Mouse (Mus musculus): ENCODE results near the gene Fnbp1. TPM values are rescaled to one million over a fixed set of nuclear protein-coding genes. Genes with fewer than 3 reads are reported as not detected.

Fnbp1 gene
- polyA plus RNA-seq, 1 experiment from 2014 or later, result 18.7 TPM

DNA sequence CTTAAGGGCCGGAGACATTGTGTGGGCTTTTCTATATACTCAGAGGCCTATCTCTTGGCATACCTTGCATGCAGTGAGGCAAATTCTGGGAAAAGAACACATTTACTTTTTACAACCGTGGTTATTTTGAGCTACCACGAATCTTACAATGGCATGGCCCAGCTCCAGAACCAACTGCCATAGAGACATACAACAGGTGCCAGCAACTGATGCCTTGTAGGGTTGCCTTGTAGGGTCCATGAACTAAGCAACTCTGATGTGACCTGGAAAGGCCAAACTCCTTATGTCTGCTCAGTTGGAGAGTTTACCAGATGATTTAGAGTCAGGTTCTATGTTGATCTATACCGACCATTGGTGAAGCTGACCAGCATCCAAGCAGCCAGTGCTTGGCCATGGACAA lies 147.0 kb downstream of the Fnbp1 start:
- ATAC-seq (ENCODE audit: extremely low read depth, insufficient number of reproducible peaks, low FRiP score, low TSS enrichment), result no peak
- Histone ChIP-seq H3K27ac (replicated peaks) (peak overlapping the region; percentile 87), H3K27me3 (replicated peaks) (no peaks in the 10 kb centered on the region), H3K4me3 (no peak overlapping the region), H3K9ac (no peak overlapping the region), H3K4me2 (0 out of 2 replicates have a peak overlapping the region, but pooled peaks have one; percentile 71), H3K4me1 (peaks cover 29% of the 10 kb centered on the region), H3K36me3 (peaks cover 16% of the 10 kb centered on the region), H3K9me3 (no peaks in the 10 kb centered on the region)
- 93% methylated on average over 4 of the region's 4 CpGs for WGBS

DNA sequence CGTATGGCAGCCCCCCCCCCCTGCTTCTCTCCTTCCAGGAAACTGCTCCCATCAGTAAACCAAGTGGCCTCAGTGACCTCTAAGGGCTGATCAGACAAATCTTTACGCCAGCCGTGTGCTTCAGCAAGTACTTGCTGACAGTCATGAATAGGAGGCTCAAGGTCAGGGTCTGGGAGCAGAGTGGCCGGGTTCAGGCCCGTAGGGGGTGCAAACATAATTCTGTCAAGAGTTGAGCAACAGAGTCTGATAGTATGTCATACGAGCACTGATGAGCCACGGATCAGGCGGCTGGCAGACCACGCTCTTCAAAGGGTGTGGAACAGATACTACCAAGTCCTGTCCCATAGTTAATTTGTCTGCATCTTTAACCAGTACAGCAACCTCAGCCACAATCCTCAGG lies 151.6 kb downstream of the Fnbp1 start:
- H3K27ac ChIP-seq (replicated peaks), result no peak overlapping the region
- no peak overlapping the region for H3K9ac ChIP-seq
- H3K4me3 ChIP-seq, result no peak overlapping the region
- WGBS, result 68% methylated on average over 9 of the region's 9 CpGs
- no peaks in the 10 kb centered on the region for H3K27me3 ChIP-seq (replicated peaks)
- no peak for ATAC-seq (ENCODE audit: extremely low read depth, insufficient number of reproducible peaks, low FRiP score, low TSS enrichment)
- H3K9me3 ChIP-seq, result no peaks in the 10 kb centered on the region
- peaks cover 24% of the 10 kb centered on the region for H3K4me1 ChIP-seq
- no peak overlapping the region for H3K4me2 ChIP-seq
- peaks cover 6% of the 10 kb centered on the region; the same call in 1 of the 2 replicates for H3K36me3 ChIP-seq

DNA sequence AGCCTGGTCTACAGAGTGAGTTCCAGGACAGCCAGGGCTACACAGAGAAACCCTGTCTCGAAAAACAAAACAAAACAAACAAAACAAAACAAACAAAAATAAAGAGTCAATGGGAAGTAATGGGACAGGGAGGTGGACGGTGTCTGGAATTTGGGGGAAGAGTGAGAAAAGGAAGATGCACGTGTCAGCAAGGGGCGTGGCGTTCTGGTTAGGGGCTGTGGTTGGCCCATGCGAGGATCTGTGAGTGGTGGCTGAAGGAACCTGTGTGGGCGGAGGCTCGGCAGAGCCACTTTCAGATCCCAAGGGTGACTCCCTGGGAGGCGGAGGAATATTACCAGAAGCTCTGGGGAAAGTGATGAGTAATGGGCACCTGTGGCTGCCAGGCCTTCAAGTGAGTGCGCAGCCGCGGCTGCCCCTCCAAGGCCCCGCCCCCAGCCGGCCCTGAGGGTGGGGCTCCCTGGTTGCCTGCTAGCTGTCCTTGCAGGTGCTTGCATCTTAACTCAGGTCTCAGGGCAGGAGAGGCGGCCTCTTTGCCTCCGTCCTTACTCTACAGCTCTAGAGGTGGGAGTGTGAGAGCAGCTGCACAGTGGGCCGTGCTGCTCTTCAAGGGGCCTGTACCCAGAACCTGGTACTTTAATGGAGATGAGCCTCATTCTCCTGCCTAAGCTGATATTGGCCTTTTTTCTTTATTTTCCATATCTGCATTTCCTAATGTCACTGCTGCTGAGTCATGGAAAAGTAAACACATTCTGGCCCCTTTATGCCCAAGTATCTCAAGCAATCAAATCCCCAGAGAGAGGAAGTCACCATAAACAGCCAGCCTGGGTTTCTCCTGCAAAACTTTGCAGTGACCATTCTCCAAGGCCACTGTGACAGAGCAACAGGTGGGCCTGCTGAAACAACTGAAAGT lies 156.4 kb downstream of the Fnbp1 start:
- no peaks in the 10 kb centered on the region for H3K27me3 ChIP-seq (replicated peaks)
- H3K9ac ChIP-seq, result peak overlapping the region; percentile 24; the same call in 1 of the 2 replicates
- H3K36me3 ChIP-seq, result peaks cover 6% of the 10 kb centered on the region; the same call in 1 of the 2 replicates
- H3K4me3 ChIP-seq, result peak overlapping the region; percentile 16; the same call in 1 of the 2 replicates
- no peaks in the 10 kb centered on the region for H3K9me3 ChIP-seq
- peaks cover 45% of the 10 kb centered on the region for H3K4me1 ChIP-seq
- peak; percentile 14 for ATAC-seq (ENCODE audit: extremely low read depth, insufficient number of reproducible peaks, low FRiP score, low TSS enrichment)
- H3K27ac ChIP-seq (replicated peaks), result 0 out of 2 replicates have a peak overlapping the region, but pooled peaks have one; percentile 12
- 25% methylated on average over 17 of the region's 17 CpGs for WGBS
- H3K4me2 ChIP-seq, result peak overlapping the region; percentile 46

DNA sequence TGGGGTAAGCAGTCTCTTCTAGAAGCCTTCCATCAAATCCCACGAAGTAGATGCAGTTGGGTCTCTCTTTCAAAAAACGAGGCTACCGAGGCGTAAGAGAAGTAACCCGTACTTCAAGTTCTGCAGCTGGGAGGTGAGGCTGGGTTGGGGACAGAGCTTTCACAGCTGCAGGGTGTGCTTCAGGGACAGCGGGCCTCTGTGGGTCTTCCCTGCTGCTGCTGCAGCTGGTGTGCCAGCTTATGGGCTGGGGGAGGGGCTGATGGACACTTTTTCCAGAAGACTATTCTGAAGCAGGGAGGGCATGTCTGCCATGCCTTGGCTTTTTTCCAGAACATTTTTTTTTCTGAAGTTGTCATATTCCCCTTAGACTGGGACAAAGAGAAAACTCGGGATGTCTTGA lies 158.8 kb downstream of the Fnbp1 start:
- H3K27me3 ChIP-seq (replicated peaks), result no peaks in the 10 kb centered on the region
- peaks cover 45% of the 10 kb centered on the region for H3K4me1 ChIP-seq
- H3K9me3 ChIP-seq, result no peaks in the 10 kb centered on the region
- H3K36me3 ChIP-seq, result peaks cover 23% of the 10 kb centered on the region
- 46% methylated on average over 7 of the region's 7 CpGs for WGBS
- ATAC-seq (ENCODE audit: extremely low read depth, insufficient number of reproducible peaks, low FRiP score, low TSS enrichment), result no peak
- H3K4me2 ChIP-seq, result peak overlapping the region; percentile 88
- H3K9ac ChIP-seq, result peak overlapping the region; percentile 88
- H3K27ac ChIP-seq (replicated peaks), result peak overlapping the region; percentile 73; the same call in 1 of the 2 replicates
- peak overlapping the region; percentile 84 for H3K4me3 ChIP-seq

GRCm38 (mm10) chr2:30981790-30982513 lies 159.9 kb downstream of the Fnbp1 start, which contains the start of the genes BC005624 and Usp20:
TSS of gene BC005624 (minus strand) at chr2:30982201.
TSS of gene Usp20 (plus strand) at chr2:30982279.
- H3K27me3 ChIP-seq (replicated peaks), result no peaks in the 10 kb centered on the region
- peak within 1 kb of the TSS; percentile 73 for H3K27ac ChIP-seq (replicated peaks)
- peak; percentile 98 for ATAC-seq (ENCODE audit: extremely low read depth, insufficient number of reproducible peaks, low FRiP score, low TSS enrichment)
- H3K4me2 ChIP-seq, result peak within 1 kb of the TSS; percentile 88
- H3K4me3 ChIP-seq, result peak within 1 kb of the TSS; percentile 84
- H3K9me3 ChIP-seq, result no peaks in the 10 kb centered on the region
- H3K4me1 ChIP-seq, result peaks cover 40% of the 10 kb centered on the region
- under 1% methylated on average over 66 of the region's 66 CpGs for WGBS
- H3K36me3 ChIP-seq, result peaks cover 33% of the 10 kb centered on the region
- peak within 1 kb of the TSS; percentile 88 for H3K9ac ChIP-seq

Other genes with a start within 250 kb of the Fnbp1 start
- 2.3 and 5.0 TPM in 2 replicates for gene Ptges, start 212.1 kb downstream of the Fnbp1 start, polyA plus RNA-seq (2015; fragmentation: Nextera tagmentation; extraction: Ambion mirVana)
- 23.3 and 24.3 TPM in 2 replicates for gene Tor1b, start 189.0 kb downstream of the Fnbp1 start, polyA plus RNA-seq (2015; fragmentation: Nextera tagmentation; extraction: Ambion mirVana)
- gene Tor1a, start 174.1 kb downstream of the Fnbp1 start, polyA plus RNA-seq (2015; fragmentation: Nextera tagmentation; extraction: Ambion mirVana), result 54.9 and 55.1 TPM in 2 replicates
- gene BC005624, start 159.8 kb downstream of the Fnbp1 start, polyA plus RNA-seq (2015; fragmentation: Nextera tagmentation; extraction: Ambion mirVana), result 32.8 and 36.9 TPM in 2 replicates
- 33.0 and 39.3 TPM in 2 replicates for gene Usp20, start 159.7 kb downstream of the Fnbp1 start, polyA plus RNA-seq (2015; fragmentation: Nextera tagmentation; extraction: Ambion mirVana)
- 29.7 and 34.8 TPM in 2 replicates for gene Gpr107, start 10.3 kb upstream of the Fnbp1 start, polyA plus RNA-seq (2015; fragmentation: Nextera tagmentation; extraction: Ambion mirVana)
- 36.3 and 39.4 TPM in 2 replicates for gene Ncs1, start 103.8 kb upstream of the Fnbp1 start, polyA plus RNA-seq (2015; fragmentation: Nextera tagmentation; extraction: Ambion mirVana)
- gene Hmcn2, start 172.4 kb upstream of the Fnbp1 start, polyA plus RNA-seq (2015; fragmentation: Nextera tagmentation; extraction: Ambion mirVana), result 1.1 and 1.2 TPM in 2 replicates

All from heart, embryonic 13.5 days (tissue).